Mouse (Mus musculus): ENCODE data around the gene Cask.

Cask gene

DNA sequence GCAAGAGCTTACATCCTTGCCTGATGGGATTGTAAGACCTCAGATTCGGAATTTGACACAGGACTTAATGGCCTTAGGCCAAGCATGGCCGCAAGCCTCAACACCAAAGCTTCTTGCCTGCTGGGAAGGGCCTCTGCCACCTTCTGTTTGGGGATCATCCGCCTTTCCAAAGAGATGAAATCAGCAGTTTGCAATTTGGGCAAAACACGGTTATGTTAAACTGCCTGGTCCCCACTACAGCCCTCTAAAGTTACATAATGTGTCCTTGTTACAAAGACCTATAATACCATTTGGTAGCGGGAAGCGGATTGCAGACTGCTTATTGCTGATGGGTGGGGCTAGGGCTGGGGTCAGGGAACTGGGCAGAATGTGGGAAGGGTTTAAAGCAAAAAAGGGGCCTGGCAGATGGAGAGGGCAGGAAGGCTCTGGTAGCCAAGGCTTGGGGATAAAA, 384.0 kb downstream of the Cask start:
- DNase-seq (ENCODE audit: low spot score) = no peak

Measured in MN1 (cell line).